Mouse (Mus musculus) T-cell, adult 2 months (primary cell): ENCODE measurements around the gene Nr1h2.
A peak's percentile ranks its signal among the peaks of the same experiment; 100 is the strongest.

Experiments
- DNase-seq: peaks from one replicate; pipeline ENCODE4 v3.0.0; 2022; ENCODE audit warnings: low spot score

Nr1h2 gene

DNA sequence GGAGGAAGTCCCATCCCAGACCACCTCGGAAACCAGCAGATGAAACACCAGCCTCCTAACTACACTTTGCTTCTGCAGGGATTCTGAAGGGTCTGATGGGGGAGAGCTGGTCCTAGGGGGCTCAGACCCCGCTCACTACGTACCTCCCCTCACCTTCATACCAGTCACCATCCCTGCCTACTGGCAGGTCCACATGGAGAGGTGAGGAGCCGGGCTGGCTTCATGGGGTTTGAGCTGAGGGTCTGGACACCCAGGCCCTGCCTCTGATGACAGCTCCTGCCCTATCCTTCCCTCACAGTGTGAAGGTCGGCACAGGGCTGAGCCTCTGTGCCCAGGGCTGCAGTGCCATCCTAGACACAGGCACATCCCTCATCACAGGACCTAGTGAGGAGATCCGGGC is 31.2 kb upstream of the Nr1h2 start:
- no peak for DNase-seq

DNA sequence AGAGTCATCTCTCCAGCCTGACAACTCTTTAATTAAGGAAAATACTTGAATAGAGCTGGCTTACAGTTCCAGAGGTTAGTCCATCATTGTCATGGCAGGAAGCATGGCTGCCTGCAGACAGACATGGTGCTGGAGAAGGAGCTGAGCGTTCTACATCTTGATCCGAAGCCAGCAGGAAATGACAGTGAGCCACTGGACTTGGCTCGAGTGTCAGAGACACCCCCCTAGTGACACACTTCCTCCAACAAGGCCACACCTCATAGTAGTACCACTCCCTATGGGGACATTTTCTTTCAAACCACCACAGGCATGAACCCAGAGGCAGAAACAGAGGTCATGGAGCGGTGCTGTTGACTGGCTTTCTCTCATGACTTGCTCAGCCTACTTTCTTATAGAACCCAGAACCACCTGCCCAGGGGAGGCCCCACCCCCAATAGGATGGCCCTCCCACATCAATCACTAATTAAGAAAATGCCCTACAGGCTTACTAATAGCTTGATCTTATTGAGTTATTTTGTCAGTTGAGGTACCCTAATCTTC is 30.6 kb upstream of the Nr1h2 start:
- DNase-seq: no peak

DNA sequence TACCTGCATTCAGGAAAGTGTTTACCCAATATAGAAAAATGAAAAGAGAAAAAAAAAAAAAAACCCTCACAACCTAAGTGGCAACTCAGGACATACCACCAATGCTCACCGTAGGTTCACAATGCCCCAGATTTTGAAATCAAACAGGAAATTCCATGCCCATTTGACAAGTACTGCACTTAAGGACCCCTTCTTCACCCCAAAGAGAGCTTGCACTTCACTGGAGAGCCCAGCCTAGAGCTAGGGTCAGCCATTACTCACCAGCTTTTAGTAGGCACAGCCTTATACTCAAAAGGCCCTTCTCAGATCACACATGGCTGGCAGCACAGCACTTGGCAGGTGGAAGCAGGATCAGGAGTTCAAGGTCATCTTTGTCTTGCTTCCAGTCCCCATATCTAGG is 29.4 kb upstream of the Nr1h2 start:
- no peak for DNase-seq

DNA sequence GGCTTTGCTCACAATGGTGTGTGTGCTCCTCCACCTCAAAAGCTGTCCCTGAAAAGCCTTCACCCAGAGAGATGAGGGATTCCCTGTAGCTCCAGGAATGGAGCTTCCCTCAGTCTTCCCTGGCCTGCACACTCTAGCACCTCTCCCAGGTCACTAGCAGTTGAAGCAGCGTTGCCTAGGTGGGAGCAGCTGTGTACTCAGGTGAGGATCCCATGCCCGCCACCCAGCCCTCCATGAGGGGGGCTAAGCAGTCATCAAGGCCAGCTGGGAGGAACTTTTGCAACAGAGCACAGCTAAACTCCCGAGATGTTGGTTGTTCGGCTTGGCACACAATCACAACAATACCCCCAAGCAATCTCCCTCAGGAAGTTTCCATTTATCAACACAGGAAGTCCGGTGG is 29.0 kb upstream of the Nr1h2 start:
- DNase-seq: no peak

DNA sequence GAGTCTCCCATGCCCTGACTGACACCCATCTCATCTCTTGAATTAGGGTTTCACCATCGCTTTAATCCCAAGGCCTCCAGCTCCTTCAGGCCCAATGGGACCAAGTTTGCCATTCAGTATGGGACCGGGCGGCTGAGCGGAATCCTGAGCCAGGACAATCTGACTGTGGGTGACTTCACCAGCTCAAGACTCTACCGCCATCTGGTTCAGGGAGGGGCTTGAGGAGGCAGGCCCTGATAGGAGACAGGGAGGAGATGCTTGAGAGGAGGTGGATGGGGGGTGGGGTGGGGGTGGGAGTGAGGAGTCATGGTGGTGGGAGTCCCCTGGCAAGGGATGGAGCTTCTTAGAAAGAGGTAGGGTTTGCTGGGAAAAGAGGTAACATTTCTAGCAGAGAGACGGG is 27.9 kb upstream of the Nr1h2 start:
- no peak for DNase-seq

DNA sequence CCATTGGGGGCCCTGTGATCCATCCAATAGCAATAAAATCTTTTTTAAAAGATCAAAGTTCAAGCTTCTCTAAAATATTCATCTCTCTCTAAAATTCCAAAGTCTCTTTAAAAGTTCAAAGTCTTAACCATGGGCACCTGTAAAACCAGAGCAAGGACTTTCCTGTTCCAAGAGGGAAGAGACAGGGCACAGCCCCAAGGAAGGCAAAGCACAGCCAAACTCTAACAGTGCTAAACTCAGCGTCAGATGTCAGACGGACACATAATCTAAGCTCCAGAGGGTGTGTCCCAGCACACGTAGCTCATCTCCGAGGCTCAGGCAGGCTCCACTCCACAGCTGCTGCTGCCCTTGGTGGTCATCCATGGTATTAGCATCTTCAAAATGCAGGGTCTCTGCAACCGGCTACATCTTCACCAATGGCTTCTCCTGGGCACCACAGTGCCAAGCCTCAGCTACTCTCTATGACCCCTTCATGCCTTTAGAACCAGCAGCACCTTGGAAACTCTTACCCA is 22.6 kb upstream of the Nr1h2 start:
- no peak for DNase-seq

DNA sequence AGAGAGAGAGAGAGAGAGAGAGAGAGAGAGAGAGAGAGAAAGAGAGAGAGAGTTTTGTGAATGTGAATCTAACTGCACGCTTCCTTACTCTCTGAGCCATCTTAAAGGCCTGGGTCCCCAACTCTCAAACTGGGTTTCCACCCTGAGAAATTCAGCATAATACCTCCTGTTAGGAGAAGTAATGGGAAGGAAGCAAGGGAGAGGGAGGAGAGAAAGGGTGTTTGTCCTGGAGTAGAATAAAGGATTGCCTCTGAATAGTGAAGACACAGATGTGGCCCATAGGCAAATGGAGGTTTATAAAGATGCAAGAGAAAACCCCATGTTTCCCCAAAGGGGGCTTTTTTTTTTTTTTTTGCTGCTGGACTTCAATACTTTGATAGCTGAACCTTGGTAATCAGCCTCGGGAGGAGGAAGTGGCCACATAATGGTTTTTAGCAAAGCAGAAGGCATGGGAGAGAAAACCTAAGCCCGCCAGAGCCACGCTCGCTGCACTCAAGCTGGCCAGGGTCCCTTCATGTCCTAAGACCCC is 19.3 kb upstream of the Nr1h2 start:
- DNase-seq: no peak

DNA sequence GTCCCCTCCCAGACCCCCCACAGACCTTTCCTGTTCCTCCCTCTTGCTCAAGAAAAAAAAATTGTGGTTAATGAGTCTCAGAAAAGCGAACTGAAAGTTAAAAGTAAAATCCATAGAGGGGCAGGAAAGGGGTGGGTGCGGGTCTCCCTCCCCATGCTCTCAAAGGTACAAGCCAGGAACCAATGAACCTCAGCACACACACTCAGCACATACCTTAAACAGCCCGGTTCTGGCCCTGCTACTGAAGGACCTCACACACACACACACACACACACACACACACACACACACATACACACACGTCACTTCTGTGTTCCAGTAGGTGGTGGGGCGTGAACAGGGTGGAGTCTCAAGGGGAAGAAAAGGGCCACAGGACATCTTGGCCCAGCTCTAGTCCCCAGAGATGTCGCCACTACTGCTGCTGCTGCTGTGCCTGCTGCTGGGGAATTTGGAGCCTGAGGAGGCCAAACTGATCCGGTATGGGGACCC is 18.5 kb upstream of the Nr1h2 start, which contains the start of gene Napsa:
Gene Napsa (plus strand): TSS at position 168 of the 489 bp plus-strand sequence.
- DNase-seq: no peak

DNA sequence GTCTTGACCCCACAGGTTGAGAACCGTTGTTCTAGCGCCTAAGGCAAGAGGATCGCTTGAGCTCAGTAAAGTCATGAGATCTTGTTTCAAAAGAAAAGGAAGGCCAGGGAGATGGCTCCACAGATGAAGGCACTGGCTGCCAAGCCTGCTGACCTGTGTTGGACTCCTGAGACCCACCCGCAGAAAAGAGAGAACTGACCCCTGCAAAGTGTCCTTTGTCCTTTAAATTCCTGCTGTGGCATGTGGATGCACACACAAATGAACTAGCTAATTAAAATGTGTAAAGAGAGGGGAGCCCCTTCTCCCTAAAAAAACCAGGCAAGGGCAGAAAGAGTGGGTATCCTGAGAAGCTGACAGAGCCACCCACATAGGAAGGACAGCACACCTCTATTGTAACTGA is 18.1 kb upstream of the Nr1h2 start:
- DNase-seq: no peak

DNA sequence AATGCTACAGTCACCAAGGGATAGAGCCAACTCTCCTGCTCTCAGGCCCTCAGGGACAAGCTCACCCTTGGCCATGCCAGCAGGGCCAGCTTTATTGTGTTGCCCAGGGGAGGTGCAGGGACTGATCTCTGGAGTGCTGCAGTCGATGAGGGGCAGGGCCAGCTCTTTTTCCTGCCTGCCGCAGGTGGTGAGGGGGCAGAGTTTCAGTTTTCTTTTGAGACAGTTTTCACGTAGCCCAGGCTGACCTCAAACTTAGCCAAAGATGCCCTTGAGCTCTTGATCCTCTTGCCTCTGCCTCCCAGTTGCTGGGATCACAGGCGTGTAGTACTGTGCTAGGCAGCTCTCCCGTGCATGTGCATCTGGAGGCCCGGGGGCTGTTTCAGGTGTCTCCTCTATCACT is 17.2 kb upstream of the Nr1h2 start:
- DNase-seq: no peak

DNA sequence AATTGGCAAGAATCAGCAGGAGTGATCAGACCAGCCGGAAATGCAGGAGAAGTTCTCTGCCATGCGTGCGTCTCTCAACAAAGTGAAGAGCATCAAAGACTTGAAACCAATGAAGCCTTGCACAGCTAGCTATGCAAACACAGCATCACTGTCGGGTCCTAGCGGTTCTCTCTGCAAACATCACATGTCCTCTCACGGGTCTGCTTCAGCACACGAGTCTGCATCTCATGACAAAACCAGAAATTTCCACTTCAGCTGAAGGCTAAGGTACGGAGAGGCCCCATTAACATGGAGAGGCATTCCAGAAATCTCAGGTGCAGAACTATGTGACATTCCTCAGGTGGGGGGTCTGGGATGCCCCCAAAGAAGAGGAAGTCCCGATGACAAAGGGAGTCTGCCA is 15.1 kb upstream of the Nr1h2 start:
- DNase-seq: no peak

DNA sequence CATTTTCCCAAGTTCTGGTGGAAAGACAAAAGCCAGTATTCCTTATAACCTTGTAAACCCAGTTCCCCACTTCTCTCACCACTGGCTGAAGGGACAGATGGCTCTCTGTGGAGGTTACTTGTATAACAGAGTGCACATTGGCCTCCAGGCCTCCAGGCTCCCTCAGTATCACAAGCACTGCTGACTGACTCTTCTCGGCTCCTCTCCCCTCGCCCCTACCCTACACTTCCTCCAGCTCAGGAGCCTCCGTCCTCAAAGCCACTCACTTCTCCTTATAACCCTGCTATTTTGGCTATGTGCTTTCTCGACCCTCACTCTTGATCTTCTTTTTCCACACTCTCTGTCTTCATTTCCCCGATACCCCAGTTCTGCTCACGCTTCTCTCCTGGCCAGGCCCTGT is 11.7 kb upstream of the Nr1h2 start:
- DNase-seq: no peak

DNA sequence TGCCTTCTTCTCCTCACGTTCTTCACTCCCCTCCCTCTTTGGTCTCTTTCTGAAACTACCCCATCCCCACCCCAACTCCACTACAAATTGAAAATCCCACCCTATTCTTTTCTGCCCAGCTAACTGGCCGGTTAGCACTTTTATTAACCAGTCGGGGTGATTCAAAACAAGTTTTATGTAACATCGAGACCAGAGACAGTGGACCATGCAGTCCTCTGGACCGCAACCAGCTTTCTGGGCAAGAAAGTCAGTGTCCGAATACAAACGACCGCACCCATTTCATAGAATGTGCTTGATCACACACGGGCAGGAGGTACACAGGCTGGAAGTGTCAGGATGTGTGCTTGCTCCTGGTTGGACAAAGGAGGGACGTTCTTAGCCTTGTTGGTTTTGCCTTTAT is 10.7 kb upstream of the Nr1h2 start:
- DNase-seq: no peak

DNA sequence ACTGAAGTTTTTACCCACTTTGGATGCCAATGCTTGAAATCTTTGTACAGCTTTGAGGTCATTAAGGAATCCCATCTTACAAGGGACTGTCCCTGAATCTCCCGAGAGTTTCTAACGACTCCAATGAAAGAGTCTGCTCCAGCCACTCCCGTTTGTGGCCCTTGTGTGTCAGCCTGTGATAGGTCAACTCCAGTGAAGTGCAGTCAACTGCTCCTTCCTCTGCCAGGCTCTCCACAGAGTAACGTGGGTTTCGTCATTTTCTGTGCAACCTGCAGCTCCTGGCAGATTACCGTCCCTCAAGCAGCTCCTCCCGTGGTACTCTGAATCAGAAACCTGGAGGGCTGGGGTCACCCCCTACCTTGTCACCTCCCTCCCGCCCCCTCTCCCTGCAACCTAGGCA is 9.5 kb upstream of the Nr1h2 start:
- DNase-seq: no peak

DNA sequence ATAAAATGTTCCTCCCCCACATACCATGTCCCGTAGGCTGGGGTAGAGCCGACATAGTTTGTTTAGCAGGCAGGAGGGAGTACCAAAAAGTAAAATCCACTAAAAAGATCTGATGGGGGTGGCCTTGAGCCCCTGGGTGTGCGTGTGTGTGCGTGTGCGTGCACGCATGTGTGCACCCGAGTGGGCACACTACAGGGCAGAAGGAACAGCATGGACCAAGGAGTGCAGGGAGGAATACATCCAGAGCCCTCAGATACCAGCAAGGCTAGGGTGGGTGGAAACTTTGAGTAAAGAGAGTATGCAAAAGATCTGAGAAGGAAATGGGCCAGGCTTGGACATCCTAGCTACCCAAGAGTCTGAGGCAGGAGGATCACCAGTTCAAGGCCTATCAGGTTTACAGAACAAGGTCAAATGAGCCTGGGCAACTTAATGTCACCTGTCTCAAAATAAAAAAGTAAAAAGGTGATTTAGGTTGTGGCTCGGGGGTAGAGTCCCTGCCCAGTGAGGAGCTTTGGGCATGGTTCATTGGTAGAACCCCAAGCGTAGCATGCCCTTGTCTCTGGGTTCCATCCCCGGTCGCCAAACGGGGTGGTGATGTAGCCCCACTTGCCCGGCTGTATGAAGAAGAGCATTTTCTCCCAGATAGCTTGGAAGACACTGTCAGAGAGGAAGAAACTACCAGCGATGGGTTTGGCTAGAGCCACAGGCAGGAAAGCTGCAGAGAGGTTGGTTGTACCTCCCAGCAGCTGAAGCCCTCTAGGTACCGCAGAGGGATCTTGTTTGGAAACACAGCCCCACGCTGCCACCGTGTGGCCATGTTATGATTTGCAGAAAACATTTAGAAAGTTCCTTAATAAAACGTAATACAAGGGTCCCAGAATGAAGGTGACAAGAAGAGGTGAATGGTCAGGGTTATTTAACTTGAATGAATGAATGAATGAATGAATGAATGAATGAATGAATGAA is 7.0 kb upstream of the Nr1h2 start:
- DNase-seq: peak; percentile 77

DNA sequence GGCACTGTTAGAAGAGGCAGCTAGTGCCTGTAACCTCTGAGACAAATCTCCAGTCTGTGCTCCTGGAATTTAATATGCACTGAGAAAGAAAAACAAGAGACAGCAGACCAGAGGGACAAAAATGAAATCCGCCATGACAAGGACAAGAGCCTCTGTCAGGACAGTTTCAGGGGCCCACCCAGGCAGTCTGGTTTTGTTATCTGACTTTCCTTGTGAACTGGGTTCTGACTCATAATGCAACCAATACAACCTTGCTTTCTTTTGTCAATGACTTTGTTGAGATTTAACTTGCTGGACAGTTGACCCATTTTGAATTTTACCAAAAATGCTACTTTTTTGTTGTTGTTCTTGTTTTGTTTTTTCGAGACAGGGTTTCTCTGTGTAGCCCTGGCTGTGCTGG is 3.9 kb upstream of the Nr1h2 start:
- no peak for DNase-seq

DNA sequence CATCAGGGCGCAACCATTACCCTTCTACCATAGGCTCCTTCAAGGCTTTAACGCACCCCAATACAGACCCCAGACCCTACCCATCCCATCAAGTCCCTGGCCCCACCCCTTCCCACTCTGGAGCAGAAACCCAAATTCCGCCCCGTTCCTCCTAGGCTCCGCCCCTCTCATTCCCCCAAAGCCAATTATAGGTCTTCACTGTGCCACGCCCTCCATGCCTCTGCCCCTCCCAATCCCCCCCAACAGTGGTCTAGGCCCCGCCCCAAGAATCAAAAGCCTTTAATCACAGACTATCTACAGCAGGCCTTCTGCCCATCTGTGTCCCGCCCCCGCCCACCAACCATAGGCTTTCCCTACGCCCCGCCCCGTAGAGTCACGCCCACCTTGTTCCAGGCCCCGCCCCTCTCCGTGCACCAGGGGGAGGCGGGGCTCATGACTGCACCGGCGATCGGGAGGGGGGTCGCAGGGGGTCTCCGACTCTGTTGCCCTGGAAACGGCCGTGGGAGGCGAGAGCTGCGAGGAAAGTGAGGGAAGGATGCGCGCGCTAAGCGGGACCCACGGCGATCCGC is 471 bp downstream of the Nr1h2 start:
- DNase-seq: peak; percentile 71

DNA sequence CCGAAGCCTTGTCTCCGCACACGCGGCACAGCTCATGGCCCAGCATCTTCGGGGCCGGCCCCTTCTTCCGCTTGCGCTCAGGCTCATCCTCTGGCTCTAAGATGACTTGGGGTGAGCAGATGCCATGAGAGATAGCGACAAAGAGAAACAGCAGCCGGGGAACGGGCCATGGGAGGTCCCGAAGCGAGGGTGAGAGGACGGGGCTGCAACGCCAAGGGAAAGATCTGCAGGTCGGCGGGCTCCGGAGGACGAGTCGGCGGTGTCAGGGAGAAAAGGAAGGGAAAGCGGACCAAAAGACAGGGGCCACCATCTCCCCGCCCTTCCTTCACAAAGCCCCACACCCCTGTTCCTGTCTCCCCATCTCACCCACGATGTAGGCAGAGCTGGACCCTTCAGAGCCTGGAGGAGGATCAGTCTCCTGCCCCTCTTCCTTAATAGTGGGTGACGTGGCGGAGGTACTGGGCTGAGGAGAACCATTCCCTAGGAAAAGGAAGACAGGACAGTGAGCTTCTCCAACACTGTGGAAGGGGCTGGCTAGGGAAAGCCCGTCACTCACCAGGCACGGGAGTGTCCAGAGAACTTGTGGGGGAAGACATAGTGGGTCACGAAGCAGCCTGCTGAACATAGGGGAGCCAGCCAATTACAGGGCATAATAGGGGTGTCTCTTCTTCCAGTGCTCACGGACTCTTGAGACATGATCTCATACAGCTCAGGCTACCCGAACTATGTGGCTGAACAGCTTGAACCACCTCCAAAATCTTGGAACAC is 1.4 kb downstream of the Nr1h2 start:
- no peak for DNase-seq

DNA sequence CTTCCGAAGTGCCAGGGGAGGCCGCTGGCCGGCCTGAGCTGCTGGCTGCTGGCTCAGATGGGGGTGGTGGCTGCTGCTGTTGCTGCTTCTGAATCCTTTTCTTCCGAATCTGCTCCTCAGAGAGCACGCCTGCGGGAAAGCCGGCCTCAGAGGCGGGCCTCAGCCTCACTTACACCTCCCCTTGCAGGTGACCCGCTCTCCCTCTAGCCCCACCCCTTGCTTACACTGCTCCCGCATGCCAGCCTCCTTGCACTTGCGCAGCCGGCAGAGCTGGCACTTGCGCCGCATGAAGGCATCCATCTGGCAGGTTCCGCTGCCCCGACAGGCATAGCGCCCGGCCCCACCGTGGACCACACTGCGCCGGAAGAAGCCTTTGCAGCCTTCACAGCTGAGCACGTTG is 2.0 kb downstream of the Nr1h2 start:
- no peak for DNase-seq

DNA sequence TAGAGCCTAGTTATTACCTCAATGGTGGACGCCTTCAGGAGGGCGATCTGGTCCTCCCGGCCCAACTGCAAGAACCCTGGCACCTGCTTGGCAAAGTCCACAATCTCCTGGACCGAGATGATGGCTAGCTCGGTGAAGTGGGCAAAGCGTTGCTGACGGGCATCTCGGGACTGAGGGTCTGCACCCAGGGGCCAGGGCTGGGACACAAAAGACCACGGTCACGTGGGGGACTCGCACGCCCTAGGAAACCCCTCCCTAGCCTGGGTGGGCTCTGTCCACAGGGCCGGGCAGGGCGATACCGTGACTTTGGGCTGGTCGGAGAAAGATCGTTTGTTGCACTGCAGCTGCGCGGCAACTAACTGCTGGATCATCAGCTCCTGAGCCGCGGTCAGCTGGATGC is 2.5 kb downstream of the Nr1h2 start:
- DNase-seq: no peak

DNA sequence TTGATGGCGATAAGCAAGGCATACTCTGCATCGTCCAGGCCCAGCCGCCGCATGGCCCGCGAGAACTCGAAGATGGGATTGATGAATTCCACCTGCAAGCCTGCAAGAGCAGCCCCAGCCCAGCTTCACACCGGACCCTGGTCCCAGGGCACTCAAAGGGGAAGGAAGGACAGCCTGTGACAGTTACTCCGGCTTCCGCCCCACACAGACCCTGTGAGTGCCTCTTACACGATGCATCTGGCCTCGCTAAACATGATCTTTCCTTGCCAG is 3.4 kb downstream of the Nr1h2 start:
- DNase-seq: no peak
